Mouse (Mus musculus): ENCODE results near the gene Ddit4l. TPM values are rescaled to one million over a fixed set of nuclear protein-coding genes. Genes with fewer than 3 reads are reported as not detected.
"Not testable (repeated sequence)": the region's sequence is repeated elsewhere in the genome, so short reads cannot be mapped to it uniquely, and the experiment has no call there.

Gene Ddit4l
- polyA plus RNA-seq, 1 experiment from 2014 or later: 6.3 TPM

GRCm38 (mm10) chr3:137623581-137624362, 2.4 kb downstream of the Ddit4l start:
- peak overlapping the region; percentile 64 for H3K4me3 ChIP-seq
- H3K36me3 ChIP-seq: no peaks in the 10 kb centered on the region
- WGBS: under 1% methylated on average over 47 of the region's 47 CpGs
- H3K4me1 ChIP-seq: peaks cover 13% of the 10 kb centered on the region
- peaks cover 31% of the 10 kb centered on the region for H3K27me3 ChIP-seq (ENCODE audit: low read depth, poor library complexity, severe bottlenecking)
- H3K27ac ChIP-seq: peak overlapping the region; percentile 69
- peak; percentile 81 for DNase-seq (ENCODE audit: low spot score)
- no peaks in the 10 kb centered on the region for H3K9me3 ChIP-seq (replicated peaks)

GRCm38 (mm10) chr3:137625054-137625453, 3.6 kb downstream of the Ddit4l start:
- Histone ChIP-seq H3K27ac (no peak overlapping the region), H3K4me1 (peaks cover 13% of the 10 kb centered on the region), H3K27me3 (ENCODE audit: low read depth, poor library complexity, severe bottlenecking) (peaks cover 31% of the 10 kb centered on the region), H3K36me3 (no peaks in the 10 kb centered on the region), H3K4me3 (no peak overlapping the region), H3K9me3 (replicated peaks) (no peaks in the 10 kb centered on the region)
- peak; percentile 22 for DNase-seq (ENCODE audit: low spot score)
- WGBS: 86% methylated on average over 5 of the region's 5 CpGs

GRCm38 (mm10) chr3:137633726-137634125, 12.3 kb downstream of the Ddit4l start:
- Histone ChIP-seq H3K4me1 (no peaks in the 10 kb centered on the region), H3K27me3 (ENCODE audit: low read depth, poor library complexity, severe bottlenecking) (no peaks in the 10 kb centered on the region), H3K36me3 (no peaks in the 10 kb centered on the region), H3K9me3 (replicated peaks) (no peaks in the 10 kb centered on the region), H3K4me3 (no peak overlapping the region), H3K27ac (no peak overlapping the region)
- peak; percentile 24 for DNase-seq (ENCODE audit: low spot score)
- 86% methylated on average over 10 of the region's 10 CpGs for WGBS

- Histone ChIP-seq H3K27me3 (ENCODE audit: low read depth, poor library complexity, severe bottlenecking) (no peaks in the 10 kb centered on the region), H3K4me1 (peaks cover 3% of the 10 kb centered on the region; the same call in 1 of the 2 replicates), H3K4me3 (no peak overlapping the region), H3K9me3 (replicated peaks) (no peaks in the 10 kb centered on the region), H3K27ac (no peak overlapping the region), H3K36me3 (no peaks in the 10 kb centered on the region)
- DNase-seq (ENCODE audit: low spot score): peak; percentile 7
- 95% methylated on average over 4 of the region's 4 CpGs for WGBS
These were observed 15.2 kb downstream of the Ddit4l start for GRCm38 (mm10) chr3:137636571-137636970.

GRCm38 (mm10) chr3:137641238-137641637, 19.8 kb downstream of the Ddit4l start:
- WGBS: 88% methylated on average over 5 of the region's 5 CpGs
- peak; percentile 26 for DNase-seq (ENCODE audit: low spot score)
- no peaks in the 10 kb centered on the region for H3K27me3 ChIP-seq (ENCODE audit: low read depth, poor library complexity, severe bottlenecking)
- no peak overlapping the region for H3K4me3 ChIP-seq
- H3K27ac ChIP-seq: no peak overlapping the region
- H3K9me3 ChIP-seq (replicated peaks): no peaks in the 10 kb centered on the region
- no peaks in the 10 kb centered on the region for H3K36me3 ChIP-seq
- H3K4me1 ChIP-seq: peaks cover 40% of the 10 kb centered on the region

- DNase-seq (ENCODE audit: low spot score): peak; percentile 29
- Histone ChIP-seq H3K36me3 (no peaks in the 10 kb centered on the region), H3K4me3 (no peak overlapping the region), H3K27me3 (ENCODE audit: low read depth, poor library complexity, severe bottlenecking) (no peaks in the 10 kb centered on the region), H3K9me3 (replicated peaks) (no peaks in the 10 kb centered on the region), H3K4me1 (peaks cover 43% of the 10 kb centered on the region), H3K27ac (no peak overlapping the region)
- 48% methylated on average over 8 of the region's 8 CpGs for WGBS
These were observed 20.7 kb downstream of the Ddit4l start for GRCm38 (mm10) chr3:137642137-137642536.

GRCm38 (mm10) chr3:137642568-137642967, 21.2 kb downstream of the Ddit4l start:
- peak; percentile 7 for DNase-seq (ENCODE audit: low spot score)
- H3K9me3 ChIP-seq (replicated peaks): no peaks in the 10 kb centered on the region
- H3K4me3 ChIP-seq: no peak overlapping the region
- H3K4me1 ChIP-seq: peaks cover 43% of the 10 kb centered on the region
- 71% methylated on average over 3 of the region's 3 CpGs for WGBS
- H3K36me3 ChIP-seq: no peaks in the 10 kb centered on the region
- no peaks in the 10 kb centered on the region for H3K27me3 ChIP-seq (ENCODE audit: low read depth, poor library complexity, severe bottlenecking)
- H3K27ac ChIP-seq: no peak overlapping the region

- no peak overlapping the region for H3K4me3 ChIP-seq
- DNase-seq (ENCODE audit: low spot score): peak; percentile 26
- WGBS: 84% methylated on average over 3 of the region's 3 CpGs
These were observed 22.7 kb downstream of the Ddit4l start for GRCm38 (mm10) chr3:137644081-137644480.

GRCm38 (mm10) chr3:137644947-137645346, 23.5 kb downstream of the Ddit4l start:
- WGBS: 19% methylated on average over 6 of the region's 6 CpGs
- Histone ChIP-seq H3K4me1 (peaks cover 47% of the 10 kb centered on the region), H3K4me3 (no peak overlapping the region), H3K36me3 (no peaks in the 10 kb centered on the region), H3K27me3 (ENCODE audit: low read depth, poor library complexity, severe bottlenecking) (no peaks in the 10 kb centered on the region), H3K27ac (no peak overlapping the region), H3K9me3 (replicated peaks) (no peaks in the 10 kb centered on the region)
- DNase-seq (ENCODE audit: low spot score): peak; percentile 55

More at GRCm38 (mm10) chr3:137644081-137644480, 22.7 kb downstream of the Ddit4l start:
- peaks cover 47% of the 10 kb centered on the region for H3K4me1 ChIP-seq
- H3K27ac ChIP-seq: no peak overlapping the region
- no peaks in the 10 kb centered on the region for H3K36me3 ChIP-seq
- no peaks in the 10 kb centered on the region for H3K27me3 ChIP-seq (ENCODE audit: low read depth, poor library complexity, severe bottlenecking)
- no peaks in the 10 kb centered on the region for H3K9me3 ChIP-seq (replicated peaks)

- Histone ChIP-seq H3K27ac (no peak overlapping the region), H3K9me3 (replicated peaks) (no peaks in the 10 kb centered on the region), H3K36me3 (no peaks in the 10 kb centered on the region), H3K4me3 (no peak overlapping the region), H3K4me1 (peaks cover 36% of the 10 kb centered on the region), H3K27me3 (ENCODE audit: low read depth, poor library complexity, severe bottlenecking) (no peaks in the 10 kb centered on the region)
- peak; percentile 31 for DNase-seq (ENCODE audit: low spot score)
- WGBS: 75% methylated on average over 12 of the region's 12 CpGs
These were observed 26.2 kb downstream of the Ddit4l start for GRCm38 (mm10) chr3:137647427-137648100.

- DNase-seq (ENCODE audit: low spot score): peak; percentile 13
- WGBS: 89% methylated on average over 5 of the region's 5 CpGs
These were observed 27.7 kb downstream of the Ddit4l start for GRCm38 (mm10) chr3:137649112-137649511.

GRCm38 (mm10) chr3:137652853-137653252, 31.4 kb downstream of the Ddit4l start:
- peak; percentile 7 for DNase-seq (ENCODE audit: low spot score)

More at GRCm38 (mm10) chr3:137649112-137649511, 27.7 kb downstream of the Ddit4l start:
- H3K9me3 ChIP-seq (replicated peaks): no peaks in the 10 kb centered on the region
- H3K27ac ChIP-seq: no peak overlapping the region
- no peaks in the 10 kb centered on the region for H3K36me3 ChIP-seq
- peaks cover 22% of the 10 kb centered on the region for H3K4me1 ChIP-seq
- H3K4me3 ChIP-seq: no peak overlapping the region
- H3K27me3 ChIP-seq (ENCODE audit: low read depth, poor library complexity, severe bottlenecking): no peaks in the 10 kb centered on the region

GRCm38 (mm10) chr3:137671224-137671623, 49.8 kb downstream of the Ddit4l start, which contains the start of gene Gm21962:
Gm21962 (plus strand) TSS chr3:137671524.
- not testable (repeated sequence) for H3K27me3 ChIP-seq (ENCODE audit: low read depth, poor library complexity, severe bottlenecking); H3K27ac ChIP-seq; DNase-seq (ENCODE audit: low spot score); H3K36me3 ChIP-seq; H3K9me3 ChIP-seq (replicated peaks); H3K4me1 ChIP-seq; H3K4me3 ChIP-seq
- WGBS: no CpG with 5 or more reads among the region's 3 CpGs

More at GRCm38 (mm10) chr3:137652853-137653252, 31.4 kb downstream of the Ddit4l start:
- Histone ChIP-seq H3K4me1 (peaks cover 2% of the 10 kb centered on the region), H3K4me3 (no peak overlapping the region), H3K9me3 (replicated peaks) (no peaks in the 10 kb centered on the region), H3K27ac (no peak overlapping the region), H3K27me3 (ENCODE audit: low read depth, poor library complexity, severe bottlenecking) (no peaks in the 10 kb centered on the region), H3K36me3 (no peaks in the 10 kb centered on the region)
- 92% methylated on average over 2 of the region's 2 CpGs for WGBS

Data from limb, embryonic 10.5 days (tissue).